Mouse (Mus musculus): ENCODE data around the gene Lrrk1. TPM values are rescaled to one million over a fixed set of nuclear protein-coding genes. Genes with fewer than 3 reads are reported as not detected.
A peak's percentile ranks its signal among the peaks of the same experiment; 100 is the strongest.

Lrrk1 gene
- polyA plus RNA-seq, 1 experiment from 2014 or later, result 3.4 TPM

GRCm38 (mm10) chr7:66282984-66283612, 105.1 kb downstream of the Lrrk1 start:
- Histone ChIP-seq H3K27ac (replicated peaks) (peak overlapping the region; percentile 33), H3K4me1 (replicated peaks) (peaks cover 13% of the 10 kb centered on the region; the same call in 1 of the 2 replicates), H3K4me2 (no peak overlapping the region; the same call in 1 of the 2 replicates), H3K27me3 (no peaks in the 10 kb centered on the region; the same call in 1 of the 2 replicates), H3K4me3 (no peak overlapping the region), H3K9me3 (no peaks in the 10 kb centered on the region), H3K9ac (no peak overlapping the region), H3K36me3 (no peaks in the 10 kb centered on the region)
- 12% methylated on average over 10 of the region's 10 CpGs for WGBS
- peak; percentile 56; the same call in 1 of the 2 replicates for ATAC-seq (ENCODE audit: low FRiP score, low read depth)

GRCm38 (mm10) chr7:66282265-66282664, 105.9 kb downstream of the Lrrk1 start:
- Histone ChIP-seq H3K27ac (replicated peaks) (peak overlapping the region; percentile 46), H3K36me3 (no peaks in the 10 kb centered on the region), H3K4me2 (no peak overlapping the region), H3K4me1 (replicated peaks) (peaks cover 13% of the 10 kb centered on the region; the same call in 1 of the 2 replicates), H3K27me3 (no peaks in the 10 kb centered on the region; the same call in 1 of the 2 replicates), H3K9ac (no peak overlapping the region), H3K4me3 (no peak overlapping the region), H3K9me3 (no peaks in the 10 kb centered on the region)
- WGBS, result 42% methylated on average over 12 of the region's 12 CpGs
- ATAC-seq (ENCODE audit: low FRiP score, low read depth), result 0 out of 2 replicates have a peak, but pooled peaks have one; percentile 59

- 86% methylated on average over 3 of the region's 3 CpGs for WGBS
- Histone ChIP-seq H3K36me3 (no peaks in the 10 kb centered on the region), H3K4me1 (replicated peaks) (peaks cover 4% of the 10 kb centered on the region; the same call in 1 of the 2 replicates), H3K27me3 (no peaks in the 10 kb centered on the region), H3K9ac (no peak overlapping the region), H3K4me3 (no peak overlapping the region), H3K27ac (replicated peaks) (no peak overlapping the region), H3K4me2 (no peak overlapping the region), H3K9me3 (no peaks in the 10 kb centered on the region)
- no peak for ATAC-seq (ENCODE audit: low FRiP score, low read depth)
Measured at GRCm38 (mm10) chr7:66278001-66278400, 110.1 kb downstream of the Lrrk1 start.

- Histone ChIP-seq H3K4me3 (no peak overlapping the region), H3K9me3 (no peaks in the 10 kb centered on the region), H3K36me3 (no peaks in the 10 kb centered on the region), H3K4me2 (no peak overlapping the region), H3K27me3 (no peaks in the 10 kb centered on the region), H3K4me1 (replicated peaks) (no peaks in the 10 kb centered on the region), H3K9ac (no peak overlapping the region), H3K27ac (replicated peaks) (no peak overlapping the region)
- no peak for ATAC-seq (ENCODE audit: low FRiP score, low read depth)
- WGBS, result 98% methylated on average over 5 of the region's 5 CpGs
Measured at GRCm38 (mm10) chr7:66273494-66273893, 114.7 kb downstream of the Lrrk1 start.

GRCm38 (mm10) chr7:66271226-66271625, 116.9 kb downstream of the Lrrk1 start:
- ATAC-seq (ENCODE audit: low FRiP score, low read depth), result no peak

GRCm38 (mm10) chr7:66266942-66267850, 121.0 kb downstream of the Lrrk1 start:
- no peak for ATAC-seq (ENCODE audit: low FRiP score, low read depth)
- 88% methylated on average over 6 of the region's 6 CpGs for WGBS
- H3K36me3 ChIP-seq, result no peaks in the 10 kb centered on the region
- H3K4me2 ChIP-seq, result no peak overlapping the region
- no peaks in the 10 kb centered on the region for H3K9me3 ChIP-seq
- no peaks in the 10 kb centered on the region for H3K4me1 ChIP-seq (replicated peaks)
- no peak overlapping the region for H3K27ac ChIP-seq (replicated peaks)
- no peak overlapping the region for H3K4me3 ChIP-seq
- H3K27me3 ChIP-seq, result no peaks in the 10 kb centered on the region
- no peak overlapping the region for H3K9ac ChIP-seq

More at GRCm38 (mm10) chr7:66271226-66271625, 116.9 kb downstream of the Lrrk1 start:
- 72% methylated on average over 6 of the region's 6 CpGs for WGBS
- H3K9me3 ChIP-seq, result no peaks in the 10 kb centered on the region
- H3K4me1 ChIP-seq (replicated peaks), result no peaks in the 10 kb centered on the region
- no peaks in the 10 kb centered on the region for H3K27me3 ChIP-seq
- no peaks in the 10 kb centered on the region for H3K36me3 ChIP-seq
- H3K9ac ChIP-seq, result no peak overlapping the region
- H3K4me2 ChIP-seq, result no peak overlapping the region
- H3K27ac ChIP-seq (replicated peaks), result no peak overlapping the region
- H3K4me3 ChIP-seq, result no peak overlapping the region

- no peak overlapping the region for H3K4me3 ChIP-seq
- H3K36me3 ChIP-seq, result no peaks in the 10 kb centered on the region
- no peak overlapping the region for H3K4me2 ChIP-seq
- no peaks in the 10 kb centered on the region for H3K9me3 ChIP-seq
- H3K9ac ChIP-seq, result no peak overlapping the region
- 71% methylated on average over 5 of the region's 5 CpGs for WGBS
- no peak overlapping the region for H3K27ac ChIP-seq (replicated peaks)
- H3K27me3 ChIP-seq, result no peaks in the 10 kb centered on the region
- peaks cover 10% of the 10 kb centered on the region; the same call in 1 of the 2 replicates for H3K4me1 ChIP-seq (replicated peaks)
- ATAC-seq (ENCODE audit: low FRiP score, low read depth), result no peak
Measured at GRCm38 (mm10) chr7:66263421-66263820, 124.7 kb downstream of the Lrrk1 start.

- Histone ChIP-seq H3K36me3 (no peaks in the 10 kb centered on the region), H3K9me3 (no peaks in the 10 kb centered on the region), H3K9ac (no peak overlapping the region), H3K27me3 (no peaks in the 10 kb centered on the region), H3K4me3 (no peak overlapping the region), H3K4me1 (replicated peaks) (peaks cover 10% of the 10 kb centered on the region; the same call in 1 of the 2 replicates), H3K4me2 (no peak overlapping the region), H3K27ac (replicated peaks) (no peak overlapping the region)
- no peak for ATAC-seq (ENCODE audit: low FRiP score, low read depth)
- 95% methylated on average over 13 of the region's 13 CpGs for WGBS
Measured at GRCm38 (mm10) chr7:66262570-66263156, 125.5 kb downstream of the Lrrk1 start.

GRCm38 (mm10) chr7:66260763-66261390, 127.3 kb downstream of the Lrrk1 start:
- H3K9me3 ChIP-seq, result no peaks in the 10 kb centered on the region
- no peaks in the 10 kb centered on the region for H3K36me3 ChIP-seq
- no peaks in the 10 kb centered on the region for H3K27me3 ChIP-seq
- H3K9ac ChIP-seq, result no peak overlapping the region
- WGBS, result 49% methylated on average over 7 of the region's 7 CpGs
- H3K4me3 ChIP-seq, result no peak overlapping the region
- H3K4me1 ChIP-seq (replicated peaks), result peaks cover 10% of the 10 kb centered on the region; the same call in 1 of the 2 replicates
- no peak overlapping the region for H3K27ac ChIP-seq (replicated peaks)
- no peak overlapping the region for H3K4me2 ChIP-seq
- ATAC-seq (ENCODE audit: low FRiP score, low read depth), result peak; percentile 78; the same call in 1 of the 2 replicates

- no peaks in the 10 kb centered on the region for H3K9me3 ChIP-seq
- H3K9ac ChIP-seq, result no peak overlapping the region
- no peak overlapping the region for H3K27ac ChIP-seq (replicated peaks)
- H3K4me2 ChIP-seq, result no peak overlapping the region
- H3K4me3 ChIP-seq, result no peak overlapping the region
- 87% methylated on average over 8 of the region's 8 CpGs for WGBS
- no peaks in the 10 kb centered on the region for H3K36me3 ChIP-seq
- no peaks in the 10 kb centered on the region for H3K27me3 ChIP-seq
- no peak for ATAC-seq (ENCODE audit: low FRiP score, low read depth)
- H3K4me1 ChIP-seq (replicated peaks), result peaks cover 10% of the 10 kb centered on the region; the same call in 1 of the 2 replicates
Measured at GRCm38 (mm10) chr7:66260295-66260694, 127.9 kb downstream of the Lrrk1 start.

- no peak for ATAC-seq (ENCODE audit: low FRiP score, low read depth)
- Histone ChIP-seq H3K9me3 (no peaks in the 10 kb centered on the region), H3K27me3 (no peaks in the 10 kb centered on the region), H3K9ac (no peak overlapping the region), H3K4me1 (replicated peaks) (peaks cover 10% of the 10 kb centered on the region; the same call in 1 of the 2 replicates), H3K4me3 (no peak overlapping the region), H3K4me2 (no peak overlapping the region), H3K27ac (replicated peaks) (no peak overlapping the region), H3K36me3 (no peaks in the 10 kb centered on the region)
- 84% methylated on average over 14 of the region's 14 CpGs for WGBS
Measured at GRCm38 (mm10) chr7:66259436-66260206, 128.5 kb downstream of the Lrrk1 start.
